Mouse (Mus musculus): ENCODE results near the gene Tssk2.
A peak's percentile ranks its signal among the peaks of the same experiment; 100 is the strongest.

The Tssk2 gene

GRCm38 (mm10) chr16:17896091-17896490, 2.3 kb upstream of the Tssk2 start:
- DNase-seq (ENCODE audit: low spot score in 2 of 2): no peak

DNA sequence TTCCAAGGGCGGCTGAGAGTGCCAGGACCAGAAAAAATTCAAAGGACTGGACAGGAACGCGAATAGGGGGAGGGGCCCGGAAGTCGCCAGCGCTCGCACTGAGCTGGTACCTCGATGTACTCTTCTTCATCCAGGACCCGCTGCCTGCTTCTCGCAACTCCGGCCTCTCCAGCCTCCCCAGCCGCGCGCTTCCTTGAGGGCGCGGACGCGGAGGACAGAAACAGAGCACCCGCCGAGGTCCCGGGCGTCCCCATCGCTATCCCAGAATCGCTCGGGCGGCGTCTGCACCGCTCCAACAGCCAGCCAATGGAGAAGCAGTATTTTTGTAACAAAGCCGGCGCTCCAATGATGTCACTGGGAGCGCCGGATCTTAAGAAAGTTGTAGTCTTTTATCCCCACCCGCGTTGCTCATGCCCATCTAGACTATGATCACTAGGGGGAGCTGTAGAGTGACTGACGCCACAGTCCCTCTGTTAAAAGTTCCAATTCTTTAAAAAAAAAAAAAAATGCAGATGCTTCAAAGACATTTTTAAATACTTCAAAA, 12.7 kb downstream of the Tssk2 start, which contains the start of gene Ess2:
TSS of gene Ess2 (minus strand) at position 297 of the 544 bp plus-strand sequence.
- peak; percentile 93 to 96 for DNase-seq (ENCODE audit: low spot score in 2 of 2)

DNA sequence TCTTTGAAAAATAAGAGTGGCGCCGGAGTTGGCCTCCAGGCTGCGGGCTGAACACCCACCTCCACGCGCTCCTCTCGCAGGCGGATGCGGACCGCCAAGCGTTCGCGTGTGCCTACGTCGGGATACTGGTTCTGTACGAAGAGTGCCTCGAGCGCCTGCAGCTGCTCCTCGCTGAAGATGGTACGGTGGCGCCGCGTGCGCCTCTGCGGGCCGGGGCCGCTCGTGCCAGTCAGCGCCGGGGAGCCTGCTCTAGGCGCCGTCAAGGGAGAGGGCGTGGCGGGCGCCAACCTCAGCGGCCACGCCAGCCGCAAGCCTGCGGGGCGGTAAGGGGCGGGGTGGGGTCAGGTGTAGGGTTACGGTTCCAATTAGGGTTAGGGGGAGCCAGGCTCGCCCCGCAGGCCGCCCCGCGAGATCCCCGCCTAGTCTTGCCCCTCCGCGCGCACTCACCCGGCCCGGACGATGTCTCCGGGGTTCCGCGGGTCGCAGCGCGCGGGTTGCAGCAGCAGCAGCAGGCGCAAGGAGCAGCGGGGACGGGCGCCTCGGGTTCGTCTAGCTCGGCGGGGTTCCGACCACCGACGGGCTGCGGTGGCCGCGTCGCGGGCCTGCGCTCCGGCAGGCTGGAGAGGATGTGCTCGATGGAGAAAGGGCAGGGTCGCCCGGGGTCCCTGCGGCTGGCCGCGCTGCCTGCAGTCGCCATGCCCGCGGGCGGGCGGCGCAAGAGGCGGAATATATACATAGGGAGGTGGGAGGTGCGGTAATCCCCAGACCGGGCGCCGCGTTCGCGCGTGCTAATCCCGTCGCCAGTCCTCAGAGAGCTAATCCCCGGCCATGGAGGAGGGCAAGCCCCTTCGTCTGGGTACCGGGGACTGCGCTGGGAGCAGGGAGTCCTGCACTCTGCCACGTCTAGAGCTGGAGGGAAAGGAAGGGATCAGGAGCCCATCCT, 16.1 kb downstream of the Tssk2 start, which contains the start of gene Gsc2:
TSS of gene Gsc2 (minus strand) at position 753 of the 943 bp plus-strand sequence.
- no peak for DNase-seq (ENCODE audit: low spot score in 2 of 2)

- no peak for DNase-seq (ENCODE audit: low spot score in 2 of 2)
These were observed 22.1 kb downstream of the Tssk2 start for GRCm38 (mm10) chr16:17920586-17920985.

DNA sequence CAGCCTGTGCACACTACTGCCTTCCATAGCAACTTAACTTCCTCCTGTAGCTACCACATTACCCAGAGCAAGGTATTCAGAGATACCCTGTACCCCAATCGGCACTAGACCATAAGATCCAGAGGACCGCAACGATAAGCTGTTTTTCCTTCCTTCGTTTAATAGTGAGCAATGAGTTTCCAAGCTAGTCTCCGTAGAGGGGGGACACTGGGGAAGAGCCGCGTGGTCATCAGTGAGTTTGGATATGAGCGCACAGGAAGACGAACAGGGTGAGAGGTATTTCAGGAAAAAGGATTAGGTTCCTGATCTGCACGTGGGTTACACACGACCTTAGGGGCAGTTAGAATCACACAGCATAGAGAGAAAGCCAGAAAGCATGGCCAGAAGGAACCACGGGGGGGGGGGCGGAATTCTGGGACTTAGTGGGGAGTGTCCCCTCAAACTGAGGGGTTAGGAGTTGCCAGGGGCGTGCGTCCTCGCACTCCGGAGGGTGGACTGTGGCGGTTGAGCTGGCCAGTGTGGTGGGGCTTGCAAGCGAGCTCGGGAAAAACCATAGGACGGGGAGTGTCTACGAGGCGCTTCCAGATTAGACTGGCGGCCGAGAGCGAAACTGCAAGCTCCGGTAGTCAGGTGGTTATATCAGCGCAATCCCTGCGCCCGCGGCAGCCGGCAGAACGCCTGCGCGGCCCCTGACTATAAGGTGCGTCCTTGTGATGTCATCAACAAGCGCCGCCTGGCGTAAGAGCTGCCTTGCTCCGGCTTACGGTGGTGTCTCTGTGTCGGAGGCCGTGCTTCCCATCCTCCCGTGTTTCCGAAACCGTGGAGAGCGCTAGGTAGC, 23.1 kb downstream of the Tssk2 start:
- peak; percentile 92 to 94 for DNase-seq (ENCODE audit: low spot score in 2 of 2)

DNA sequence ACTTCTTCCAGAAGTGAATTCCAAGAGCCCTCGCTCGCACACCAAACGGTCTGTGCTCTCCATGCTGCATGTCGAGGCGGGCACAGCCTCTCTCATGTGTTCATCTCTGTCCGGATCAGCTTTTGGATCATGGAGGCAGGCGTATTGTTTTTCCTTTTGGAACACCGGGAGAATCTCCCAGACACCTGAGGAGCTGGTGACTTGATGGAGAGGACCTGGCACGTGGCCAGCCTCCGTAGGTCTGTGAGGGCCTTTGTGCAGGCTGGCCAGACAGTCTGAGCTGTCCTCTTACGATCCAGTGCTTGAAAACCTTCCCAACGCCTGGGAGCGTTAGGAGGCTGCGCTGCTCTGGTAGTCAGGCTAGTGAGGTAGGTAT, 23.7 kb downstream of the Tssk2 start:
- no peak for DNase-seq (ENCODE audit: low spot score in 2 of 2)

GRCm38 (mm10) chr16:17927351-17928082, 29.1 kb downstream of the Tssk2 start:
- peak in 1 of 2 experiments; percentile 24 for DNase-seq (ENCODE audit: low spot score in 2 of 2)

DNA sequence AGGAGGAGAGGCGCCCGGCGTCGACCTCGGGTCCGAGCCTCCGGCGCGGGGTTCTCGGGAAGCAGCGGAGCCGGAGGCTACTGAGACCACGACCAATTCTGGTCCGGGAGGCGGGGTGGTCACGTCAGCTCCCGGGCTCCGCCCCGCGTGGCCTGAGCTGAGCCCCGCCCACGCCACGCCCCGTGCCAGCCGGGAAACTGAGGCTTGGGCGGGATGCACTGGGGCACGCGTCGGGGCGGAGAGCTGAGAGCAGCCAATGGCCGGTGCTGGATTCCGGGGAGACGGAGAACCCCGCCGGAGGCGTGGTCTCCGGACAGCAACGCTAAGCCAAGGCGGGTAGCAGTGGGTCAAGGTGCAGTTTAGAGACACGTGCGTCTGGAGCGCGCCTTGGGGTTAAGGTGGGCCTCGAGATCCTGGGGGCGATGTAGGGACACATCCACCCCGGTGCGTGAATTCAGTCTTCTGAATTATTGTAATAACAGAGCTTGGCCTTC, 29.7 kb downstream of the Tssk2 start, which contains the start of gene Slc25a1:
TSS of gene Slc25a1 (minus strand) at position 133 of the 494 bp plus-strand sequence.
- DNase-seq (ENCODE audit: low spot score in 2 of 2): peak; percentile 65

DNA sequence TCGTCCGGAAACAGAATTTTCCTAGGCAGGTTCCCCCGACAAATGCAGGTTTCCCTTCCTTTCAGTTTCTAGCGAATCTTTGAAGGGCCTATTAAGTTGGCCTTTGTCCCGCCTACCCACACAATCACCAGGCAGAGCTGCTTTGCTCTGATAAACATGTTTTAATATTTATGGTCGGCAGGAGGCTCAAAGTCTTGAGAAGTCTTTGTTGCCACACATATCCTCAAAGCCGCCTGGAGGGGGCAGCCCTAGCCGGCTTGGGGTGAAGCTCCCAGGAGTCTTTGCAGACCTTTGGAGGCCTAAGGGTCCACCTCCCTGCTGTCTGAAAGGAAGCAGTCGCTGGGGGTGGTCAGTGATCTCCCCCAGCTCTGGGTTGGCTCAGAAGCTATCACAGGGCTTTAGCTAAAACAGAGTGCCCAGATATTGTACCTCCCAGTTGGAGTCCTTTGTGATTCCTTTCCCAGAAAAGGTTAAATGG, 30.2 kb downstream of the Tssk2 start:
- DNase-seq (ENCODE audit: low spot score in 2 of 2): peak; percentile 66 to 74

DNA sequence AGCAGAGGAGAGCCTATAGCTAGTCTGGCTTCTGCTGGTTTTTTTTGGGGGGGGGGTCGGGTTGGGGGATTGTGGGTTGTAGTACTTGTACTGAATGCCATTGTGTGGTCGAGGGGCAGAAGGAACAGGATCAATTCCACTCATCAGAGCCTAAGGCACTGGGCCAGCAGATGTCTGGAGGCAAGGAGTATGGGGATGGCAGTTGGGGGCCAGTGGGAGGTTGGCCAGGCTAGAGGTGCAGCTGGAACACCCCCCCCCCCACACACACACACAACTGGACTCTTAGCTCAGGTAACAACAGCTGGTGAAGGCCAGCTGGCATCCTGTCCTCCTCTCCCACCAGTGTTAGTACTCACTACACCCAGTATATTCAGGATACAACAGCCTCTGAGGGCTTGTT, 30.8 kb downstream of the Tssk2 start:
- DNase-seq (ENCODE audit: low spot score in 2 of 2): no peak

DNA sequence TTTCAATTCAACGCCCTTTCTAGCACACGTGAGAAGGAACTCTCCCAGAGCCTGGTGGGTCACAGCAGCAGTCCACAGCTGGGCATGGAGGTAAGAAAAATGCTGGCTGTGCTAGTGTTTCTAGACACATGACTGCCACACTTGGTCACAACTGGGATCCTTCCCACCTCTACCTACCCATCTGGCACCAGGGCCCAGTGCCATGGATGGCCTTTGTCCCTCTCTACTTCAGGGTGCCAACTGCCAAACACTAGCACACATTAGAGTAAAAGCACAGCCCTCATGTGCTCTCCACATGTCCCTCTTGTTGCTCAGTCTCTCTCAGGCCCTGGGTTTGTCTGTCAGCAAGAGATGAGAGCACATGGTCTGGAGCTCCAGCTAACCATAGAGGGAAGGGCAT, 31.2 kb downstream of the Tssk2 start:
- no peak for DNase-seq (ENCODE audit: low spot score in 2 of 2)

GRCm38 (mm10) chr16:17931906-17932460, 33.5 kb downstream of the Tssk2 start:
- DNase-seq (ENCODE audit: low spot score in 2 of 2): no peak

GRCm38 (mm10) chr16:17933594-17934444, 35.4 kb downstream of the Tssk2 start:
- no peak for DNase-seq (ENCODE audit: low spot score in 2 of 2)

GRCm38 (mm10) chr16:17934445-17934910, 36.0 kb downstream of the Tssk2 start:
- DNase-seq (ENCODE audit: low spot score in 2 of 2): no peak

DNA sequence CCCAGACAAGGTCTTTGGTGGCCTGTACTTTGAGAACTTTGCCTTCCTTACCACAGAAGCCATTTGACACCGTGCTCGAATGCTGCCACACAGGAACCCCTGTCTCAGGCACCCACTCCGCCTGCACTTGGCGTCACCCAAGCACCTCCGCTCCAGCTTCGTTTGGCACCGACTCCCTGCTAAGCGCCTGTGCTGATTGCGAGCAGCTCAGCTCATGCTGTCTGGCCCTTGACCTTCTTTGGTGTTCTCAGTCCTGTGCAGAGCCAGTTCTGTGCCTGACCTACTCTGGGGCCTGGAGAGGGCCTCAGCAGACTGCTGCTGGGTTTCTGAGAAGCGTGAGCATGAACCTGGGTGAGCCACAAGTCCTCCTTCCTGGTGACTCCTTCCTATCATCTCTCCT, 38.3 kb downstream of the Tssk2 start:
- DNase-seq (ENCODE audit: low spot score in 2 of 2): no peak

DNA sequence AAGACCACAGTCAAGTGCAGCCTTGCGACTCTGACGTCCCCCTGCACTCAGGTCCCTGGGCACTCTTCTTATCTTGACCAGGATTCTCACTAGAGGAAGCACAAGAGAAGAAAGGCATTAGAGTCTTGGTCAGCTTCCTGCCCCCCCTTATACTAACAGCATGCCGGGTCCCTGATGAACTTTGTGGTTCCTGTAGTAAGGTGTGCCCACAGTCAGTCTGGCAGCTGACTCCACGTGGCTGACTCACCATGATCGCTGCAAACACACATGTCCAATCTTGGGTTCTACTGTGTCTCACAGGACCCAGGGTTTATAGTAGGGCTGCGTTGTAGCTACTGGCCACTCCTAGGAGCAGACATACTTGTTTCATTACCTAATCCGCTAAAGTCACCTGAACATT, 39.8 kb downstream of the Tssk2 start:
- no peak for DNase-seq (ENCODE audit: low spot score in 2 of 2)

GRCm38 (mm10) chr16:17938821-17939220, 40.4 kb downstream of the Tssk2 start:
- DNase-seq (ENCODE audit: low spot score in 2 of 2): no peak

GRCm38 (mm10) chr16:17939255-17939751, 40.9 kb downstream of the Tssk2 start:
- DNase-seq (ENCODE audit: low spot score in 2 of 2): no peak

- DNase-seq (ENCODE audit: low spot score in 2 of 2): no peak
These were observed 45.0 kb downstream of the Tssk2 start for GRCm38 (mm10) chr16:17943466-17943865.

All from heart, adult 9 months (tissue).